Mouse (Mus musculus) retina, postnatal 1 day (tissue): Measurements from ENCODE around the gene Gaa.
"Not testable (repeated sequence)": the region's sequence is repeated elsewhere in the genome, so short reads cannot be mapped to it uniquely, and the experiment has no call there.

Experiments used
- DNase-seq: peaks from one replicate; pipeline ENCODE4 v3.0.0-alpha.2; 2012

Gene Gaa

DNA sequence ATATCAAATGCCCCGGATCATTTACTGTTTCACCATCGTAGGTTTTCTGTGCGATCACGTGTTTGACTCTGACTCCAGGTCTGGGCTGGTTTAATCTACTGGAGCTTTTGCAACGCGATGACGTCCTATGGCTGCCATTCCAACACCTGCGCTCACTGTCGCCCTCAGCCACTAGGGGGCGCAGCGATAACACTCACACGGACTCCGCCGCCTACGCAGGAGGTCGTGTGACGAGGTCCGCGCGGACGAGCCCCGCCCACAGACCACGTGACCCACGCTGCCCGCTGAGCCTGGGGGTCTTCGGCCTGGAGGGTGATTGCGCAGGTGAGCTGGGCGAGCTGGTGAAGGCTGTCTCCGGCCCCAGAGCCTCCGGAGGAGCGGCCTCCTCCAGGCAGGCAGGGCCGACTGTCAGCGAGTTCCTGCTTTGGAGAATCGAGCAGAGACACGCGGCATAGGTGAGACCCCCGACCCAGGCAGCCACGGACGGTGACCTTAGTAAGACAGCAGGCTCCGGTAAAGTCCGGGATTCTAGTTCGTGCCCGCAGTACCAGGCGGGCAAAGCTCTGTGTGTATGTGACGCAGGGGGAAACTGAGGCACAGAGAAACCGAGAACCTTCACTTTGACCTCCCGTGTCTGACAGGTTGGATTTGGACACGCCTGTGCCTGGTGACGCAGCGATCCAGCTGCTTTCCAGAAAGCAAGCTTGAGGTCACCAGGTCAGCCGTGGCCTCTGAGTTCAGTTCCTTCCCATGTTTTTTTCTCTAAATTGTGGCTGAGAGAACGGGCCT is at the start of gene Gaa:
TSS of gene Gaa (plus strand) at position 120 of the 789 bp plus-strand sequence.
- peak; percentile 94 for DNase-seq

DNA sequence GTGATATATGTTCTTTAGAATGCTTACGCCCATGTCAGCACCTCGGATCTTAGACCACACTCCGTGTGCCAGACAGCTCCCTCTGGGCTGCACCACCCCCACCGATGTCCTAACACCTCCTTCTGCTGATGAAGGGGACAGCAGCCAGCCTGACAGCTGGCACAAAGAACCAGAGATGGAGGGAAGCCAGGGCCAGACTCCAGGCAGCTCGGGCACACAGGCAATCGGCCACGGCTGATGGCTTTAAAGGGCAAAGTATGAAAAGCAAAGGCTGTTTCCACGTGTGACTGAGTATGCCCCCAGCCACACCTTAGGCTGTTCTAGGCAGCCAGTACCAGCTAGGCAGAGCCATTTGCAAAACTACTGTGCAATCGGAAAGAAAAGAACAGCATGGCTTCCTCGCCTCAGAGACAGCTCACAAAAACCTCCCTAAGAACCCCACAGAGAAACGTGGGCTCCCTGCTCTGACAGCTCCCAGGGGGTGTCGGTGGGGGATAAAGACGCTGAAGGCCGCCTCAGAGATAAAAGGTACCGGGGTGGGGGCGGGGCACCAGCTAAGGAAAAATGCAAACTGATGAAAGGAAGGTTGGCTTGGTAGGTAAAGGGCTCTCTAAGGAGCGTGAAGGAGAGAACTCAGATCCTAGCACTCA is 47.7 kb upstream of the Gaa start:
- DNase-seq, result peak; percentile 69

- DNase-seq, result no peak
These were observed 45.7 kb upstream of the Gaa start for GRCm38 (mm10) chr11:119221812-119222510.

- no peak for DNase-seq
These were observed 44.4 kb upstream of the Gaa start for GRCm38 (mm10) chr11:119223124-119223890.

- DNase-seq, result no peak
These were observed 42.8 kb upstream of the Gaa start for GRCm38 (mm10) chr11:119224926-119225325.

GRCm38 (mm10) chr11:119225634-119226033 is 42.1 kb upstream of the Gaa start:
- DNase-seq, result no peak

- DNase-seq, result no peak
These were observed 40.1 kb upstream of the Gaa start for GRCm38 (mm10) chr11:119227591-119227990.

DNA sequence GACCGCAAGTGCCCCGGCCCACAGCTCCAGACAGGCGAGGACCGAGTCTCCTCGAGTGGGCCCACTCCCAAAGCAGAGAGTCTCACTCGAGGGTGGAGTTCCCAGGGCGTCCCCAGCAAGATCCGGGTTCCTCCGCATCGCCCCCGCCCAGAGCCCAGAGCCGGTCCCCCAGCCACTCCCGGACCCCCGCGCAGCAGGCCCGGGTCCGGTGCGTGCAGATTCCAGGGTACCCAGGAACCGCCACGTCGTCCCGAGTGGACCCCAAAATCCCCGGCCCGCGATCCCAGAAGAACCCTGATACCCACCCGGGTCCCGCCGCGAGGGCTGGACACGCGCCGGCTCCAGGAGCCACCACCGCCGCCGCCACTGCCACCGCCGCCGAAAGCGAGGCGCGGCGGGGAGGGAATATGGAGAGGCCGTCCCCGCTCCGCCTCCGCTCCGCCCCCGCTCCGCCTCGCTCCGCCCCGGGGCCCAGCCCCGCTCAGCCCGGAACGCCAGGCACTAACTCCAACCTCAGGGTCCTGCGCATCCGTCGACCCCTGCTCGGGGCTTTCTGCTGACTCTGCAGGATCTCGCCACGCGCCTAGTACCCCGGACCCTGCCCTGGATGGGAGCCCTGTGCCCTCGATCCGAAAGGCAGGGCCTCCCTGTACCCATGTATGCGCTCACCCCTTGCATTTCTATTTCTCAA is 39.5 kb upstream of the Gaa start, which contains the start of the genes Tbc1d16 and Ccdc40:
TSS of gene Tbc1d16 (minus strand) at position 409 of the 691 bp plus-strand sequence.
TSS of gene Ccdc40 (plus strand) at position 482 of the 691 bp plus-strand sequence.
- peak; percentile 86 for DNase-seq

- DNase-seq, result peak; percentile 90
These were observed 38.7 kb upstream of the Gaa start for GRCm38 (mm10) chr11:119228846-119229626.

DNA sequence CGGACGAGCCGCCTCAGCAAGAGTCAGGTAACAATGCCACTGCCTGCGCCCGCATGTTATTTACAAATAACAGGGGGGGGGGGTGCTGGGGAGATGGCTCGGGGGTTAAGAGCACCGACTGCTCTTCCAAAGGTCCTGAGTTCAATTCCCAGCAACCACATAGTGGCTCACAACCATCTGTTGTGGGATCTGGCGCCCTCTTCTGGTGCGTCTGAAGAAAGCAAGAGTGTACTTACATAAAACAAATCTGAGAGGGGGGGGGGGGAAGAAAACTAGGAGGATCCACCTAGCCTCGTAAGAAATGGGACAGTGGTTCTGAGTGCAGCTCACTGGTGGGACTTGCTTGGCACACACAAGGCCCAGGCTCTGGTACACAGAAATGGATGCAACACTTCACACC is 32.9 kb upstream of the Gaa start:
- DNase-seq, result no peak

DNA sequence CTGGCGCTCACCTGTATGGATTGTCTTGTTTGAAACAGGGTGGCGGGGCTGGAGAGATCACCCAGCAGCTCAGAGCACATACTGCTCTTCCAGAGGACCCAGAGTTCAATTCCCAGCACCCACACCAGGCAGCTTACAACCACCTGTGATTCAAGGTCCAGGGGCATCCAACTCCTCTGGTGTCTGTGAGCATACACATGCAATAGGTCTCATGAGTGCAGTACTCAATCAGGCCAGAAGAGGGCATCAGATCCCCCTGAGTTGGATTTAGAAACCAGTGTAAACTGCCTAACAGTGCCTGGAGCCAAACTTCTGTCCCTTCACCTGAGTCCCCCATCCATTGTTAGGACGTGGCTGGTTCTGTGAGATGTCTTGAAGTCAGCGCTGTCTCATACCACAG is 32.1 kb upstream of the Gaa start:
- DNase-seq, result peak; percentile 81

GRCm38 (mm10) chr11:119236354-119236753 is 31.3 kb upstream of the Gaa start:
- no peak for DNase-seq

- no peak for DNase-seq
These were observed 30.7 kb upstream of the Gaa start for GRCm38 (mm10) chr11:119237007-119237406.

GRCm38 (mm10) chr11:119237568-119238304 is 30.0 kb upstream of the Gaa start:
- DNase-seq, result peak; percentile 57

DNA sequence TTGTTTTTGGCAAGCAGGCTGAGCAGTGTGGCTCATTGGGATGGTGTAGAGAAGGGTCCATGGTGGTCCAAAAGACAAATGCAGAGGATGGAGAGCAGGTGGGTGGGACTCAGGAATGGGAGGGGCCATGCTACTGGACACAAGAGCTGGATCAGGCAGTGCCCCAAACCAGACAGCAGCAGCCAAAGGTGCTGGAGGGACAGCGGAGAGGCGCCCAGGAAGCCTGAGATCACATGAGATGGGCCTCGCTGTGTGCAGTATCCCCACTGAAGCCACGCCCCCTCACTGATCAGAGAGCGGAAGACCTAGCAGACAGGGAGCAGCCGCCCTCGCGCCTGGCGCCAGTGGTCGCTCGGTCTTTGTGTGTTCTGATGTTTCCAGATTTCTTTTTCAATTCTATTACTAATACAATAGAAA is 29.4 kb upstream of the Gaa start:
- peak; percentile 79 for DNase-seq

DNA sequence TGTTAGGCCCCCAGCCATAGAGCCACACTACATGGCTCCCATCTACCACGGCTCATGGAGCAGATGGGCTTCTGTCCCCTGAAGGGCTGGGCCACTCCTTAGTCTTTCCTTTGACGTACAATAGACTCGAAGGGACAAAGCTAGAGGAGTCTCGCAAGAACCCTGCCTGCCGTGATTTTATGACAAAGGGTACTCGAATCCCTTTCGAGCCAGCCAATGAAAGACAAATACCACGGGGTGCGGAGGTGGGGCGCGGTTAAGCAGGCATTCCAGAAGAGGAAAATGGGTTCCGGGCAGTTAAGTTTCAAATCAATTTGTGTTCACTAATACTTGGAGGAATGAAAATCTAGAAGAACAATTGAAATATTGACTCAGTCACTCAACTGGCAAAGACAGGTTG is 28.2 kb upstream of the Gaa start:
- DNase-seq, result no peak

GRCm38 (mm10) chr11:119245543-119245942 is 22.1 kb upstream of the Gaa start:
- not testable (repeated sequence) for DNase-seq

- peak; percentile 90 for DNase-seq
These were observed 18.7 kb upstream of the Gaa start for GRCm38 (mm10) chr11:119249011-119249410.

DNA sequence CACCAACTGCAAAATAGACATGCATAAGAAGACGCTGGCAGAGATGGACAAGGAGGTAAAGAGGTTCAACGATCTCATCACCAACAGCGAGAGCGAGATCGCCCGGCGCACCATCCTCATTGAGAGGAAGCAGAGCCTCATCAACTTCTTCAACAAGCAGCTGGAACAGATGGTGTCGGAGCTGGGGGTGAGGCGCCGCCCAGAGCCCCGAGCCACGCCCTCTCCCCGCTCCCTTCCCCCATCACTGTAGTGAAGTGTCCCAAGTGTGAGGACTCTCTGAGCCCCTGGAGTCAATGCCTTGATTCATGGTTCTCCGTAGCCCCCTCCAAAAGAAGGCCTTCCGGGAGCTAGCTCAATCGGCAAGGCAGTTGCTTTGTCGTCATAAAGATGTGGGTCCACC is 16.7 kb upstream of the Gaa start:
- no peak for DNase-seq

- DNase-seq, result peak; percentile 80
These were observed 14.7 kb upstream of the Gaa start for GRCm38 (mm10) chr11:119252854-119253541.
